Mouse (Mus musculus): ENCODE data around the gene Pias3. TPM values are rescaled to one million over a fixed set of nuclear protein-coding genes. Genes with fewer than 3 reads are reported as not detected.
"Not testable (repeated sequence)": the region's sequence is repeated elsewhere in the genome, so short reads cannot be mapped to it uniquely, and the experiment has no call there.

Gene Pias3
- polyA plus RNA-seq (2015; fragmentation: Nextera tagmentation; extraction: Ambion mirVana): 38.3 and 42.6 TPM in 2 replicates

- Histone ChIP-seq H3K9me3 (no peaks in the 10 kb centered on the region), H3K36me3 (peaks cover 7% of the 10 kb centered on the region; the same call in 1 of the 2 replicates), H3K27me3 (no peaks in the 10 kb centered on the region), H3K9ac (peak within 1 kb of the TSS; percentile 90), H3K27ac (replicated peaks) (peak within 1 kb of the TSS; percentile 92), H3K4me2 (peak within 1 kb of the TSS; percentile 62), H3K4me3 (peak within 1 kb of the TSS; percentile 94), H3K4me1 (replicated peaks) (peaks cover 17% of the 10 kb centered on the region)
- 0% methylated on average over 35 of the region's 35 CpGs for WGBS
- peak; percentile 57 for ATAC-seq (ENCODE audit: low FRiP score, low read depth)
These were observed at the start of gene Pias3 for GRCm38 (mm10) chr3:96696198-96696765. Gene Pias3 (plus strand): TSS chr3:96696384.

GRCm38 (mm10) chr3:96647365-96647764 is 48.8 kb upstream of the Pias3 start:
- no peaks in the 10 kb centered on the region for H3K4me1 ChIP-seq (replicated peaks)
- no peak overlapping the region for H3K27ac ChIP-seq (replicated peaks)
- H3K27me3 ChIP-seq: no peaks in the 10 kb centered on the region
- H3K9ac ChIP-seq: no peak overlapping the region
- peaks cover 13% of the 10 kb centered on the region for H3K36me3 ChIP-seq
- H3K9me3 ChIP-seq: no peaks in the 10 kb centered on the region
- no peak overlapping the region for H3K4me3 ChIP-seq
- 81% methylated on average over 3 of the region's 3 CpGs for WGBS
- H3K4me2 ChIP-seq: no peak overlapping the region
- no peak for ATAC-seq (ENCODE audit: low FRiP score, low read depth)

GRCm38 (mm10) chr3:96660901-96661300 is 35.3 kb upstream of the Pias3 start:
- H3K9me3 ChIP-seq: no peaks in the 10 kb centered on the region
- H3K4me1 ChIP-seq (replicated peaks): peaks cover 18% of the 10 kb centered on the region
- H3K36me3 ChIP-seq: no peaks in the 10 kb centered on the region
- 94% methylated on average over 2 of the region's 2 CpGs for WGBS
- H3K27me3 ChIP-seq: no peaks in the 10 kb centered on the region
- H3K4me2 ChIP-seq: no peak overlapping the region
- no peak overlapping the region for H3K27ac ChIP-seq (replicated peaks)
- no peak for ATAC-seq (ENCODE audit: low FRiP score, low read depth)
- H3K4me3 ChIP-seq: no peak overlapping the region
- no peak overlapping the region for H3K9ac ChIP-seq

- H3K36me3 ChIP-seq: no peaks in the 10 kb centered on the region
- peaks cover 18% of the 10 kb centered on the region for H3K4me1 ChIP-seq (replicated peaks)
- peak overlapping the region; percentile 34 for H3K4me3 ChIP-seq
- no peaks in the 10 kb centered on the region for H3K27me3 ChIP-seq
- H3K27ac ChIP-seq (replicated peaks): peak overlapping the region; percentile 64
- WGBS: 47% methylated on average over 8 of the region's 8 CpGs
- H3K4me2 ChIP-seq: peak overlapping the region; percentile 67
- H3K9ac ChIP-seq: no peak overlapping the region; the same call in 1 of the 2 replicates
- H3K9me3 ChIP-seq: no peaks in the 10 kb centered on the region
- ATAC-seq (ENCODE audit: low FRiP score, low read depth): 0 out of 2 replicates have a peak, but pooled peaks have one; percentile 4
These were observed 33.4 kb upstream of the Pias3 start for GRCm38 (mm10) chr3:96662731-96663316.

GRCm38 (mm10) chr3:96663432-96664239 is 32.5 kb upstream of the Pias3 start:
- peak; percentile 88 for ATAC-seq (ENCODE audit: low FRiP score, low read depth)
- Histone ChIP-seq H3K27ac (replicated peaks) (peak overlapping the region; percentile 64), H3K4me3 (peak overlapping the region; percentile 34), H3K4me2 (peak overlapping the region; percentile 67), H3K9me3 (no peaks in the 10 kb centered on the region), H3K9ac (peak overlapping the region; percentile 35), H3K36me3 (no peaks in the 10 kb centered on the region), H3K4me1 (replicated peaks) (peaks cover 18% of the 10 kb centered on the region), H3K27me3 (no peaks in the 10 kb centered on the region)
- 5% methylated on average over 15 of the region's 18 CpGs for WGBS

- ATAC-seq (ENCODE audit: low FRiP score, low read depth); H3K27me3 ChIP-seq; H3K36me3 ChIP-seq; H3K9ac ChIP-seq; H3K4me3 ChIP-seq; H3K4me2 ChIP-seq; H3K27ac ChIP-seq (replicated peaks); H3K9me3 ChIP-seq: not testable (repeated sequence)
- 88% methylated on average over 7 of the region's 7 CpGs for WGBS
- H3K4me1 ChIP-seq (replicated peaks): peaks cover 24% of the 10 kb centered on the region
These were observed 30.3 kb upstream of the Pias3 start for GRCm38 (mm10) chr3:96665732-96666363.

- no peaks in the 10 kb centered on the region for H3K9me3 ChIP-seq
- WGBS: 93% methylated on average over 5 of the region's 5 CpGs
- peaks cover 24% of the 10 kb centered on the region for H3K4me1 ChIP-seq (replicated peaks)
These were observed 29.3 kb upstream of the Pias3 start for GRCm38 (mm10) chr3:96666916-96667315.

GRCm38 (mm10) chr3:96667316-96667715 is 28.9 kb upstream of the Pias3 start:
- ATAC-seq (ENCODE audit: low FRiP score, low read depth): no peak
- no peak overlapping the region for H3K27ac ChIP-seq (replicated peaks)
- 40% methylated on average over 1 of the region's 1 CpGs for WGBS
- H3K9ac ChIP-seq: no peak overlapping the region
- no peak overlapping the region for H3K4me2 ChIP-seq
- H3K9me3 ChIP-seq: no peaks in the 10 kb centered on the region
- 0 out of 2 replicates have a peak, but pooled peaks cover 4% of the 10 kb centered on the region for H3K27me3 ChIP-seq
- H3K36me3 ChIP-seq: no peaks in the 10 kb centered on the region
- H3K4me1 ChIP-seq (replicated peaks): peaks cover 24% of the 10 kb centered on the region
- H3K4me3 ChIP-seq: no peak overlapping the region

More at GRCm38 (mm10) chr3:96666916-96667315, 29.3 kb upstream of the Pias3 start:
- no peak overlapping the region for H3K4me3 ChIP-seq
- no peaks in the 10 kb centered on the region for H3K36me3 ChIP-seq
- no peak for ATAC-seq (ENCODE audit: low FRiP score, low read depth)
- H3K27ac ChIP-seq (replicated peaks): no peak overlapping the region
- no peak overlapping the region for H3K9ac ChIP-seq
- H3K4me2 ChIP-seq: no peak overlapping the region
- H3K27me3 ChIP-seq: 0 out of 2 replicates have a peak, but pooled peaks cover 4% of the 10 kb centered on the region

- 97% methylated on average over 5 of the region's 5 CpGs for WGBS
- peaks cover 13% of the 10 kb centered on the region for H3K4me1 ChIP-seq (replicated peaks)
- no peak for ATAC-seq (ENCODE audit: low FRiP score, low read depth)
- 0 out of 2 replicates have a peak, but pooled peaks cover 4% of the 10 kb centered on the region for H3K27me3 ChIP-seq
- H3K36me3 ChIP-seq: no peaks in the 10 kb centered on the region
- no peak overlapping the region for H3K9ac ChIP-seq
- H3K4me2 ChIP-seq: no peak overlapping the region
- H3K27ac ChIP-seq (replicated peaks): no peak overlapping the region
- H3K4me3 ChIP-seq: no peak overlapping the region
- H3K9me3 ChIP-seq: no peaks in the 10 kb centered on the region
These were observed 27.6 kb upstream of the Pias3 start for GRCm38 (mm10) chr3:96668424-96669067.

- H3K36me3 ChIP-seq: no peaks in the 10 kb centered on the region
- H3K9me3 ChIP-seq: no peaks in the 10 kb centered on the region
- ATAC-seq (ENCODE audit: low FRiP score, low read depth): peak; percentile 92
- peaks cover 5% of the 10 kb centered on the region for H3K4me1 ChIP-seq (replicated peaks)
- H3K4me2 ChIP-seq: peak within 1 kb of the TSS; percentile 94
- 0 out of 2 replicates have a peak, but pooled peaks cover 4% of the 10 kb centered on the region for H3K27me3 ChIP-seq
- 5% methylated on average over 35 of the region's 35 CpGs for WGBS
- H3K27ac ChIP-seq (replicated peaks): no peak within 1 kb of the TSS
- peak within 1 kb of the TSS; percentile 50 for H3K4me3 ChIP-seq
- peak within 1 kb of the TSS; percentile 48 for H3K9ac ChIP-seq
These were observed 26.3 kb upstream of the Pias3 start, which contains the start of gene Ankrd35 for GRCm38 (mm10) chr3:96669727-96670468. Gene Ankrd35 (plus strand): TSS chr3:96670131.

- H3K4me2 ChIP-seq: no peak overlapping the region
- H3K4me1 ChIP-seq (replicated peaks): peaks cover 5% of the 10 kb centered on the region
- H3K27me3 ChIP-seq: 0 out of 2 replicates have a peak, but pooled peaks cover 4% of the 10 kb centered on the region
- no peaks in the 10 kb centered on the region for H3K36me3 ChIP-seq
- H3K9ac ChIP-seq: no peak overlapping the region
- H3K9me3 ChIP-seq: no peaks in the 10 kb centered on the region
- WGBS: 96% methylated on average over 5 of the region's 5 CpGs
- H3K27ac ChIP-seq (replicated peaks): no peak overlapping the region
- H3K4me3 ChIP-seq: no peak overlapping the region
- ATAC-seq (ENCODE audit: low FRiP score, low read depth): no peak
These were observed 24.7 kb upstream of the Pias3 start for GRCm38 (mm10) chr3:96671519-96671918.

Data from hindbrain, embryonic 15.5 days (tissue).